Mouse (Mus musculus): Measurements from ENCODE around the gene Neurod4. TPM values are rescaled to one million over a fixed set of nuclear protein-coding genes. Genes with fewer than 3 reads are reported as not detected.
A peak's percentile ranks its signal among the peaks of the same experiment; 100 is the strongest.

Gene Neurod4
- polyA plus RNA-seq, 3 experiments from 2014 or later: not detected

DNA sequence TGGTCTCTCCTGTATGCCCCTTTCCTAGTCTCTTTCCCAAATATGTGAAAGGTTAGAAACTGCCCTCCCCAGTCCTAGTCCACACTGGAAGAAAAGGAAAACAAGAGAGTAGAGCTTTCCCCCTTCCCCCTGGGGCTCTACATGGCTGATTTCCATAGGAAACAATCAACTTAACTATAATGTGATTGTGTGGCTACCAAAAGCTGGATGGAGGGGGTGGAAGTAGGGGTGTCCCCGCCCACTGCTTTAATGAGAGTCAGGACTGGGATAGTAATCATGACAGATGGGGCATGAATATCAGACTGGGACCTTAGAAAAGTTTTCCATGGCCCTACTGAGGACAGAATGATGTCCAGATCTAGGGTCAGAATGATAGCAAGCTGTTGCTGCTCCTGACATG lies 45.5 kb downstream of the Neurod4 start:
- ATAC-seq: no peak

DNA sequence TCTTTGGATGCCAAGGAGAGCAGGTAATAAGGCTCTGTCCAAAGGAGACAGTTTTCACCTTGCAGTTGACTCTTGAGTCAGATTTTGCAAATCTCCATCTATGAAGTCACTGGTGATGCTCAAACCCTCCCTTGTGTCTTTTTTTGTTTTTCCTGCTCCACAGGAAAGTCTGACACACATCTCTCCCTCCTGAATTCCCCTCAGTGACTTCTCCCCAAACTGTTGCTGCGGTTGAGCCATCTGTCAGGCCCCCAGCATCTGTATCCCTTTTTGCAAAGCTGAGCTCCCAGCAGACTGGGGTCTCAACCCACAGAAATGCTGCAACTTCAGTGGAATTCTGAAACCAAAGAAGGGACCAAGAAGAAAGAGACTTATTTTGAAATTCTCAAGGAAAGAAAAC lies 47.9 kb downstream of the Neurod4 start:
- no peak for ATAC-seq

- ATAC-seq: no peak
These were observed 50.5 kb downstream of the Neurod4 start for GRCm38 (mm10) chr10:130229584-130229983.

DNA sequence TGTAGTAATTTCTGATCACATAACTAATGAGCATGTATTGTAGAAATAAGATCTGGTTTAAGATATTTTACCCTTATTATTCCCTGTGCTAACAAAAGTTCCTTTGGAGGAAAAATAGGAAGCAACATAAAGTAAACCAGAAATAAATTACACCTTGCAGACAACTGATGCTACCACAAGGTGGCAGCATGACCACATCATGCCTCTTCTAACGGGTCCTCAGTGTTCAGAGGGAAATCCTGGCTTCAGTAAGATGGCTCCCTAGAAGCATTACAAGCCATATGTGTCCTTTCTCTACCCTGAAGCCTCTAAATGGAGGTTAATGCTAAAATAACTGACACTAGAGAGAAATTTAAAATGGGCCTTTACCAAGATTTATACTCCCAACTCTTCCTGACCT lies 51.8 kb downstream of the Neurod4 start:
- ATAC-seq: peak; percentile 86

DNA sequence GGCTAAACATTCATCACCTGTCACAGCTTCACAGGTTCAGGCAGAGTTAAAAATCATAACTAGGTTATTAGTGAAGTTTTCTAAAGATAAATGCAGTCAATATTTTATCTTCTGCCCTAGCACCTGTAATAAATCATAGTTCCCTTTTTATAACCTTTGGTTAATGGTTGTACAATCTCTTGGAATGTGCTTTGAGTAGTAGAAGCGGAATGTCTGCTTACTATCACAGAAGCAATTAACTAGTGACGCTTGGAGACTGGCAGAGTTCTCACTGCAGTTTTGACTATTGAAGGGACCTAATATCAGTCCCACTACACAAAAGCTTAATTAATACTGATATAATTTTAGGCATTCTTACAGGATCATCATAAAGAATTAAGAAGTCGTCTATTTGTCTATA lies 55.0 kb downstream of the Neurod4 start:
- ATAC-seq: no peak

Other genes with a start within 250 kb of the Neurod4 start
- gene Olfr821, start 249.9 kb downstream of the Neurod4 start, polyA plus RNA-seq (2017; shearing (Covaris generic)): not detected
- gene Olfr822, start 209.0 kb downstream of the Neurod4 start, polyA plus RNA-seq (2017; shearing (Covaris generic)): under 1 TPM in 1 of 3 experiments, not detected in 2; 0.16 TPM
- gene Olfr823, start 164.9 kb downstream of the Neurod4 start, polyA plus RNA-seq (2017; shearing (Covaris generic)): not detected
- gene Olfr824, start 150.2 kb downstream of the Neurod4 start, polyA plus RNA-seq (2017; shearing (Covaris generic)): not detected
- under 1 TPM in 1 of 3 experiments, not detected in 2; 0.21 TPM for gene Olfr825, start 113.5 kb downstream of the Neurod4 start, polyA plus RNA-seq (2017; shearing (Covaris generic))
- not detected for gene Olfr826, start 96.1 kb downstream of the Neurod4 start, polyA plus RNA-seq (2017; shearing (Covaris generic))
- gene Olfr827, start 65.8 kb downstream of the Neurod4 start, polyA plus RNA-seq (2017; shearing (Covaris generic)): not detected
- 100 to 1,000 TPM; 183 to 507 (median 400) TPM for gene Tespa1, start 42.6 kb upstream of the Neurod4 start, polyA plus RNA-seq (2017; shearing (Covaris generic))
- gene Vmn2r84, start 114.1 kb upstream of the Neurod4 start, polyA plus RNA-seq (2017; shearing (Covaris generic)): 1 to 10 TPM; 1.2 to 2.5 (median 2.2) TPM
- under 1 TPM in 1 of 3 experiments, not detected in 2; 0.21 TPM for gene Vmn2r85, start 149.5 kb upstream of the Neurod4 start, polyA plus RNA-seq (2017; shearing (Covaris generic))
- under 1 TPM in 2 of 3 experiments, not detected in 1; 0.05 to 0.07 TPM for gene Vmn2r86, start 175.8 kb upstream of the Neurod4 start, polyA plus RNA-seq (2017; shearing (Covaris generic))
- gene Vmn2r87, start 217.2 kb upstream of the Neurod4 start, polyA plus RNA-seq (2017; shearing (Covaris generic)): not detected